Mouse (Mus musculus): ENCODE data around the gene Zmynd15. TPM values are rescaled to one million over a fixed set of nuclear protein-coding genes. Genes with fewer than 3 reads are reported as not detected.
A peak's percentile ranks its signal among the peaks of the same experiment; 100 is the strongest.
"Not testable (repeated sequence)": the region's sequence is repeated elsewhere in the genome, so short reads cannot be mapped to it uniquely, and the experiment has no call there.

The Zmynd15 gene
- polyA plus RNA-seq, 2 experiments from 2014 or later: not detected

- no peak for ATAC-seq
Measured at GRCm38 (mm10) chr11:70450926-70451325, 8.3 kb upstream of the Zmynd15 start.

- peak; percentile 96 for ATAC-seq
Measured at GRCm38 (mm10) chr11:70451797-70452498, 7.3 kb upstream of the Zmynd15 start, which contains the start of gene Med11. TSS of gene Med11 (plus strand) at chr11:70451919.

- no peak for ATAC-seq
Measured at GRCm38 (mm10) chr11:70453261-70454044, 5.8 kb upstream of the Zmynd15 start.

GRCm38 (mm10) chr11:70459601-70460101 lies 418 bp downstream of the Zmynd15 start, which contains the start of gene Cxcl16:
TSS of gene Cxcl16 (minus strand) at chr11:70459984.
- ATAC-seq: no peak

GRCm38 (mm10) chr11:70463970-70464369 lies 4.7 kb downstream of the Zmynd15 start:
- no peak for ATAC-seq

GRCm38 (mm10) chr11:70465211-70465610 lies 6.0 kb downstream of the Zmynd15 start:
- ATAC-seq: no peak

- ATAC-seq: no peak
Measured at GRCm38 (mm10) chr11:70465824-70466223, 6.6 kb downstream of the Zmynd15 start.

GRCm38 (mm10) chr11:70467902-70468619 lies 8.8 kb downstream of the Zmynd15 start:
- ATAC-seq: no peak

- ATAC-seq: no peak
Measured at GRCm38 (mm10) chr11:70469764-70470163, 10.5 kb downstream of the Zmynd15 start.

GRCm38 (mm10) chr11:70472716-70473115 lies 13.5 kb downstream of the Zmynd15 start:
- no peak for ATAC-seq

GRCm38 (mm10) chr11:70473291-70473690 lies 14.1 kb downstream of the Zmynd15 start:
- not testable (repeated sequence) for ATAC-seq

GRCm38 (mm10) chr11:70474872-70475534 lies 15.8 kb downstream of the Zmynd15 start:
- ATAC-seq: no peak

- ATAC-seq: no peak
Measured at GRCm38 (mm10) chr11:70485498-70485897, 26.3 kb downstream of the Zmynd15 start.

GRCm38 (mm10) chr11:70487816-70488215 lies 28.6 kb downstream of the Zmynd15 start:
- no peak for ATAC-seq

- no peak for ATAC-seq
Measured at GRCm38 (mm10) chr11:70489138-70489537, 29.9 kb downstream of the Zmynd15 start.

- ATAC-seq: no peak
Measured at GRCm38 (mm10) chr11:70489684-70490083, 30.5 kb downstream of the Zmynd15 start.

GRCm38 (mm10) chr11:70499566-70500475 lies 40.6 kb downstream of the Zmynd15 start:
- ATAC-seq: no peak

- no peak for ATAC-seq
Measured at GRCm38 (mm10) chr11:70500476-70500812, 41.2 kb downstream of the Zmynd15 start.

- no peak for ATAC-seq
Measured at GRCm38 (mm10) chr11:70502018-70502417, 42.8 kb downstream of the Zmynd15 start.

- no peak for ATAC-seq
Measured at GRCm38 (mm10) chr11:70504970-70505369, 45.7 kb downstream of the Zmynd15 start, which contains the start of gene Tm4sf5. TSS of gene Tm4sf5 (plus strand) at chr11:70505244.

- ATAC-seq: peak; percentile 74
Measured at GRCm38 (mm10) chr11:70506385-70506784, 47.2 kb downstream of the Zmynd15 start.
